Mouse (Mus musculus) neutrophil, adult 5-6 weeks (primary cell): Measurements from ENCODE around the gene Rad9a. TPM values are rescaled to one million over a fixed set of nuclear protein-coding genes. Genes with fewer than 3 reads are reported as not detected.

ENCODE experiments used
- ATAC-seq: fragments of 151-379, 151-347 bp; 2 replicates; pipeline ENCODE4 v1.8.0; 2017; ENCODE audit warnings: mild to moderate bottlenecking, moderate TSS enrichment; ENCODE audit not compliant: insufficient number of reproducible peaks, poor library complexity, low FRiP score, severe bottlenecking; ENCODE audit errors: extremely low read depth
- total RNA-seq: library from RNA; stranded (forward); fragments of 200-1000 nt; gene quantifications from 2 replicates; pipeline ENCODE4 v1.2.3, GENCODE M21; 2017

Rad9a gene
- total RNA-seq, 1 experiment from 2014 or later: 35.1 TPM

DNA sequence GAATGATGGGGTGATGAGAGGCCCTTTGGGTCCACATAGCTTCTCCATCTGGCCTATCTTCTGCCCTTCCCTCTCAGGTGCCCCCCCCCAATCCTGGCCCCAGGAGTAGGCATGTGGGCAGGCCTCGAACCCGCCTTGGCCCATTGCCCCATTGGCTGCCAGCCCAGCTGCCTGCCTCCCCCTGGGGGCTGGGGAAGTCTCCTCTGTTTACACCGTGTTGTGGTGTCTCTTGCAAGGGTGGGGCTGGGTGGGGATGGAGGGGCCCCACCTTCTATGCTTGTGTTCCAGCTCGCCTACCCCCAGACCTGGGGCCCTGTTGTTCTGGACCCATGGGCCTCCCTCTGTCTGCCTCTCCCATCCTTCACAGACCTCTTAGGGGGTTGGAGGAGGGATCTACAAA is 19.0 kb upstream of the Rad9a start:
- ATAC-seq: no peak

DNA sequence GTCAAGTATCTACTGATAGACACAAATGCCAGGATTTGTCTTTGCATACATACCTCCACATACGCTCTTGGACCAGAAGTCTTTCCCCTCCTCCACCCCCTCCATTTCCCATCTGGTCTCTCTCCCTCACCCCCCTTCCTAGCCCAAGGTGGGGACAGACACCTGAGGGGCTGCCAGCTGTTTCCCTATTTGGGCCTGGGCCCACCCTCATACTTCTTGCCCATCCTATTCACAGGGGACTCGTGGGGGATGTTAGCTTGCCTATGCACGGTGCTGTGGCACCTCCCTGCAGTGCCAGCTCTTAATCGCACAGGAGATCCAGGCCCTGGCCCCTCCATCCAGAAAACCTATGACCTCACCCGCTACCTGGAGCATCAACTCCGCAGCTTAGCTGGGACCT is 18.5 kb upstream of the Rad9a start:
- no peak for ATAC-seq

- peak; percentile 31; the same call in 1 of the 2 replicates for ATAC-seq
Observed at GRCm38 (mm10) chr19:4218784-4219183, 17.3 kb upstream of the Rad9a start.

- no peak for ATAC-seq
Observed at GRCm38 (mm10) chr19:4218293-4218692, 16.8 kb upstream of the Rad9a start.

DNA sequence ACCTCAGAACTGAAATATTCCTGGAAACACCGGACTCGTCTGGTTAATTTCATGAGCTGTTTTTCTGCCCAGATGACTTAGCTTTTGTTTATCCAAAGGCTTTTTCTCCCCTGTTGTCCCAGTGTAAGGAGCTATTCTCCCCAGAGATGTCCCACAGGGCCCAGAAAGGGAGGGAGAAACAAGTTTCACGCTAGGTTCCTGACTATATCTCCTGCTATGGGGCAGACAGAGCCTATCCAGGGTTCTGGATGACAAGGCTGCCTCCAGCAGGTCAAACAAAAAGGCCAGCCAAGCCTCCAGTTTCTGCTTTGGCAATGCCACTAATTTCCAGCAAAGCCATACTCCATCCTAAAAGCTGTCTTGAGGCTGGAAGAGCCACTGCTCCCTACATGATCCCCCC is 16.4 kb upstream of the Rad9a start:
- ATAC-seq: no peak

- ATAC-seq: no peak
Observed at GRCm38 (mm10) chr19:4217140-4217539, 15.7 kb upstream of the Rad9a start.

DNA sequence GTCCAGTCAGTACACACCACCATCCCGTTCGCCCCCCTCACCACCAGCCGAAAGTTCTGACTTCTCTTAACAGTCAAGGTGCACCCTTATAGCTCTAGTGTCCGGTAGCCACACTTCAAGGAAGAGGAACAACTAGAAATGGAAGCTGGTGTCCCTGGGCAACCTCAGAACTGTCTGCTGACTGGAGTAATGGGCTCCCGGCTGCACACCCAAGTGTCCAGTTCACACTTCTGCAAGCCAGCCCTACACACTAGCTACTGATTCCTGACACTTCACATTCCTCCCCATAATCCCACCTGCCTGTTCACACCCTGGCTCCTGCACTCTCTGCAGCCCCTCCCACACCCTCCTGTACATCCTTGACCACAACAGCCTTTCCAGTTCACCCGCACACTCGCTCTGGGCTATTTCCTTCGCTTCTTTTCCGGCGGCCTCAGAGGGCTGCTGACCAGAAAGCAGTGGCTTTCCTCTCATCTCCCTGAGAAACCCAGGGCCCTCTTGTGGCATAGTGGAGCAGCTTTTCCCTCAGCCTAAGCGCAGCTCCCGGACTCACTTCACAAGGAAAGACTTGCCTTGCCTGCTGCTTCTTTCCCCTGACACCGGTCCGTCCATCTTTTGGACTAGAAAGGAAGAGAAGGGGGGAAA is 14.7 kb upstream of the Rad9a start:
- no peak for ATAC-seq

GRCm38 (mm10) chr19:4215451-4215840 is 14.0 kb upstream of the Rad9a start:
- no peak for ATAC-seq

DNA sequence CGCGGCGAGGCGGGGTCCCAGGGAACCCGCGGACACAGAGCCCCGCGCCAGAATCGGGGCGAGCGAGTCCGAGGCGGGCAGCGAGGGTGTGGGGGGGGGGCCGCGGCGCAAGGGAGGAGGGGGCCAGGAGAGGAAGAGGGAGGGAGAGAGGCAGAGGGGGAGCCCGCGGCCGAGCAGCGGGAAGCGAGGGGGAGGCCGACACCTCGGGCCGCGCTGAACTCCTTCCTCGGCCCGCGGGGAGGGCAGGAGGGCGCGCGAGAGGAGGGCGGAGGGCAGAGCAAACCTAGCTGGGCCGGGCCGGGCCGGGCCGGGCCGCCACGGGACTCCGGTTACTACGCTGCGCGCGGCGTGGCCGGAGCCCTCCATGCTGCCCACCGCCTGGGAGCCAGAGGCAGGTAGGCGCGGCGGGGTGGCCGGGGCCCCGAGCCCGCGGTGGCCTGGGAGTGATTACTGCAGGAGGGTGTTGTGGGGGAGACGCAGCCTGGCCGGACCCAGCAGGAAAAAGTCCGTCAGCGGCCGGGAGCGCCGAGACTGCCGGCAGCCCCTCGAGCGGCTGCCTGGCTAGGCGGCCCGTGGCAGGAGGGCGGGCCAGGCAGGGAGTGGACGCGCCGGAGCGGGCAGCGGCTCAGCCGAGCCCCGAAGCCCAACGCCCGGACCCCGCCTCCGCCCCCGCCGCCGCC is 13.4 kb upstream of the Rad9a start:
- no peak for ATAC-seq

DNA sequence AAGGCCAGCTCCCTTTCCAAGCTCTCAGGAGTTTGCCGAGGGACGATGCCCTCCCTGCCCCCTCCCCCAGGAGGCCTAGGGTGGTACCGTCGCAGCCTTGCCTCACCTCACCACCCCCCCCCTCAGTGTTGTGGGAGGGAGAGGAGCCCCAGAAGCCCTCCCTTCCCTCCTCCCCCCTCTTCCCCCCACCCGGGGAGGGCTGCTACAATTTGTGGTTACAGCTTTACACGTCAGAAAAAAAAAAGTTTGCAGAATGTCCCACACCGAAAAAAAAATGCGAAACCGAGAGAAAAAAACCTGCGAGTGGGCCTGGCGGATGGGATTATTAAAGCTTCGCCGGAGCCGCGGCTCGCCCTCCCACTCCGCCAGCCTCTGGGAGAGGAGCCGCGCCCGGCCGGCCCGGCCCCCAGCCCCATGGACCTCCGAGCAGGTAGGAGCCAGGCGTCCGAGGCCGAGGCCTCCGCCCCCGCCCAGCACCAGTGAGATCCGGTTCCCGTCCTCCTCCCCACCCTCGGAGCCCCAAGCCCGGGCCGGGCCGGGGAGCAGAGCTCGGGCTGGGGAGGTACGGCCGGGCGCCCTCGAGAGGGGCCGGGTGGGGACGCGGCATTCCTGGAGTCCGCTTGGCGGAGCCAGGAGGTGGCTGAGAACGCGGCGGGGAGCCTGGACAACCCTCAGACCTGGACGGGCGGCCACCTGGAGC is 12.8 kb upstream of the Rad9a start, which contains the start of the genes Clcf1 and AC109138.7:
Clcf1 (plus strand) TSS at position 168 of the 700 bp plus-strand sequence.
AC109138.7 (plus strand) TSS at position 287 of the 700 bp plus-strand sequence.
- peak; percentile 61 for ATAC-seq

- ATAC-seq: no peak
Observed at GRCm38 (mm10) chr19:4213524-4213974, 12.1 kb upstream of the Rad9a start.

GRCm38 (mm10) chr19:4211891-4212588 is 10.6 kb upstream of the Rad9a start:
- ATAC-seq: no peak

GRCm38 (mm10) chr19:4208563-4208962 is 7.1 kb upstream of the Rad9a start:
- no peak for ATAC-seq

DNA sequence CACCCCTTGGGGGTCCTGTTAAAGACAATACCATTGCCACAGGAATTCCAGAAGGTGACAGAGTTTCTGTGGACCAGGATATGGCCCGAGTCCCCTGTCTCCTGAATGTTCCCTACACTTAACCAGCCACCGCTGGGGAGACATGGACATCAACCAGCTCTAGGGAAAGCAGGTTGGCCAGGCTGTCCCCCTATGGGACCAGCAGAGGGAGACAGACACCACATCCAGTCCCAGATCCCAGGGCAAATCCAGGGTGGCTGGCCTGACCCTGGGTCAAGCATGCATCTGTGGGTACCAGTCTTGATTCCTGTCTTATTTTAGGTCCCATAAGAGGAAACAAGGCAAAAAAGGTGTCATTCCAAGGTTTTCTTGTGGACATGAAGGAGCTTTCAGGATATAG is 5.5 kb upstream of the Rad9a start:
- ATAC-seq: peak; percentile 65

- no peak for ATAC-seq
Observed at GRCm38 (mm10) chr19:4204889-4205288, 3.4 kb upstream of the Rad9a start.

DNA sequence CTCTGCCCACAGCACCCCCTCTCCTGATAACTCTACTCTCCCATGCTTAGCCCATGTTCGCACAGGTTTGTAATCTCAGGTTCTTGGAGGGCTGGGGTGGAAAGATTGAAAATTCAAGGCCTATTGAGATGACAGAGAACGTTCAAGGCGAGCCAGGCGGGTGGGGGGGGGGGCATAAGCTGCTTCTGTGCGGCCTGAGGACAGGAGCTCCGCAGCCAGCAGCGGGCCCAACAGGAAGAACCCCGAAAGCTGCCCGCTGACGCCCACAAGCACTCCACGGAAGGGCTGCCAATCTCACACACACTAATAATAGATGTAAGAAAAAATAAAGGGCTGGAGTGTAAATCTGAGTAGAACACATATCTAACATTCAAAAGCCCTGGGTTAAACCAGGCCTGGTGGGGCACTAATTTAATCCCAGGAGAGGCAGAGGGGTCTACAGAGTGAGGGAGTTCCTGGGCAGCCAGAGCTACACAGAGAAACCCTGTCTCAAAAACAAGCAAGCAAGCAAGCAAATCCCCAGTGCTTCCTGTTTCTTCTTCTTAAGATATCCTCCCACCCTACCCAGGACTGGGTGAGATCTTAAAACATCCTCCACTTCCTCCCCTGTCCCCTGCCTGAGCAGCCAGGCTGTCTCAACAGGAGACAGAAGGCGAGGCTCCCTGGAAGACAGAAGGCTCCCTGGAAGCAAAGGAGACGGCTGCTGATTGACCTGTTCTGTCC is 2.3 kb upstream of the Rad9a start:
- ATAC-seq: peak; percentile 21; the same call in 1 of the 2 replicates

- ATAC-seq: no peak
Observed at GRCm38 (mm10) chr19:4203148-4203547, 1.7 kb upstream of the Rad9a start.

GRCm38 (mm10) chr19:4202149-4202548 is 687 bp upstream of the Rad9a start:
- ATAC-seq: no peak

GRCm38 (mm10) chr19:4197180-4197579 is 4.3 kb downstream of the Rad9a start:
- no peak for ATAC-seq
